Comparison of ENCODE assay signal across 10 mouse cellular contexts in the genomic region with DNA sequence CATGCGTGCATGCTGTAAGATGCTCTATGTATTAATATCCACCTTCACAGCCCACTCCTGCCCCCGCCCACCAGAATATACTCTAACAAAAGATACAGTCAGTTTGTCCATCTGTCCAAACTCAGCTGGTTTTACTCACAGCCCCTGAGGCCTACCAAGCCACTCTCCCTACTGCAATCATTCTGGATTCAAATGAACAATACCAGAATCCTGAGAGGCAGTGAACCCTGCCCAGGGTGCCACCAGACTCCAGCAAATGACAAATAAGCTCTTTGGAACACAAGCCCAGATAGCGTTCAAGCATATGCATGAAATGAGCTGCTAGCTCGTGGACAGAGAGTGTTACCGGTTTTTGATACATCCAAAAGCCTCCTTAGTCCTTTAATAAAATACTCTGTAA.
DNase-seq lines count a peak whose midpoint lies in the region; ATAC-seq and TF ChIP-seq lines count a peak whose summit lies in the region.
"Had no signal": no experiment of that assay in that cellular context is flagged by ENCODE, and none has a peak within 500 bp of the region (broad histone marks: within the 10 kb centered on the region; RNA-seq: fewer than 3 reads in every experiment).

No protein-coding gene starts in this region.

- peak overlapping the region; percentile 91 for H3K27ac ChIP-seq in forebrain, embryonic 10.5 days
- H3K27ac ChIP-seq in forebrain, embryonic 16.5 days (ENCODE audit: low read length): no peak overlapping the region; the same call in 1 of the 2 replicates
- peak overlapping the region; percentile 75 for H3K27ac ChIP-seq in forebrain, embryonic 12.5 days
- H3K27ac ChIP-seq in kidney, adult 2 months (ENCODE audit: insufficient read depth, low read depth, low read length): no peak overlapping the region
- peak overlapping the region; percentile 65 for H3K27ac ChIP-seq in midbrain, embryonic 16.5 days (ENCODE audit: low read length)

- H3K4me2 ChIP-seq in forebrain, embryonic 16.5 days (ENCODE audit: low read length): no peak overlapping the region
- no peak overlapping the region for H3K4me2 ChIP-seq in forebrain, embryonic 12.5 days
- H3K4me2 ChIP-seq in midbrain, embryonic 16.5 days (ENCODE audit: low read length): no peak overlapping the region
- H3K4me2 ChIP-seq: limb, embryonic 12.5 days had no signal

- DNase-seq in forebrain, embryonic 10.5 days (ENCODE audit: extremely low spot score, low spot score): no peak
- peak; percentile 72 for DNase-seq in kidney, adult 2 months
- no peak for DNase-seq in cerebellum, postnatal 4 days (ENCODE audit: low spot score in 2 of 2)
- no peak for DNase-seq in adrenal gland, postnatal 36 days
- DNase-seq: lung, adult 2 months had no signal

- H3K36me3 ChIP-seq in forebrain, embryonic 10.5 days (replicated peaks): peaks cover 40% of the 10 kb centered on the region
- no peaks in the 10 kb centered on the region for H3K36me3 ChIP-seq in forebrain, embryonic 16.5 days (ENCODE audit: control insufficient read depth, insufficient read depth)
- peaks cover 16% of the 10 kb centered on the region; the same call in 1 of the 2 replicates for H3K36me3 ChIP-seq in forebrain, embryonic 12.5 days (replicated peaks)
- H3K36me3 ChIP-seq in kidney, adult 2 months (ENCODE audit: control insufficient read depth, insufficient read depth, low read length): no peaks in the 10 kb centered on the region; the same call in 1 of the 2 replicates
- no peaks in the 10 kb centered on the region for H3K36me3 ChIP-seq in midbrain, embryonic 16.5 days (ENCODE audit: control insufficient read depth, insufficient read depth, low read length)

- 0 out of 2 replicates have a peak overlapping the region, but pooled peaks have one; percentile 14 for H3K4me3 ChIP-seq in forebrain, embryonic 10.5 days
- no peak overlapping the region for H3K4me3 ChIP-seq in forebrain, embryonic 16.5 days (replicated peaks; ENCODE audit: low read length)
- no peak overlapping the region for H3K4me3 ChIP-seq in forebrain, embryonic 12.5 days (replicated peaks)
- H3K4me3 ChIP-seq in kidney, adult 2 months (ENCODE audit: insufficient read depth, low read depth, low read length): no peak overlapping the region
- no peak overlapping the region for H3K4me3 ChIP-seq in midbrain, embryonic 16.5 days (ENCODE audit: low read depth, low read length)
- H3K4me3 ChIP-seq: limb, embryonic 12.5 days had no signal

- no peak for TF ChIP-seq POLR2A in kidney, adult 2 months (IDR thresholded peaks at IDR 0.05; ENCODE audit: low read depth, low read length)

- no peak for TF ChIP-seq CTCF in kidney, adult 2 months (conservative IDR thresholded peaks at IDR 0.05; ENCODE audit: insufficient read depth, insufficient read length, low read depth, low read length)

- no peaks in the 10 kb centered on the region for H3K27me3 ChIP-seq in forebrain, embryonic 10.5 days (ENCODE audit: poor library complexity, severe bottlenecking)
- H3K27me3 ChIP-seq in forebrain, embryonic 16.5 days (replicated peaks; ENCODE audit: control insufficient read depth, insufficient read depth, low read length): no peaks in the 10 kb centered on the region
- H3K27me3 ChIP-seq in forebrain, embryonic 12.5 days: no peaks in the 10 kb centered on the region
- H3K27me3 ChIP-seq in kidney, adult 2 months (replicated peaks; ENCODE audit: control insufficient read depth, insufficient read depth, low read length): no peaks in the 10 kb centered on the region
- no peaks in the 10 kb centered on the region for H3K27me3 ChIP-seq in midbrain, embryonic 16.5 days (ENCODE audit: control insufficient read depth, insufficient read depth, low read depth, low read length)
- H3K27me3 ChIP-seq: limb, embryonic 12.5 days had no signal

- no peaks in the 10 kb centered on the region for H3K9me3 ChIP-seq in forebrain, embryonic 10.5 days
- no peaks in the 10 kb centered on the region for H3K9me3 ChIP-seq in forebrain, embryonic 16.5 days (ENCODE audit: control insufficient read depth, low read length)
- no peaks in the 10 kb centered on the region for H3K9me3 ChIP-seq in forebrain, embryonic 12.5 days
- H3K9me3 ChIP-seq in midbrain, embryonic 16.5 days (replicated peaks; ENCODE audit: control insufficient read depth, low read length, poor library complexity, severe bottlenecking): no peaks in the 10 kb centered on the region
- H3K9me3 ChIP-seq: limb, embryonic 12.5 days had no signal

- no peak overlapping the region for H3K9ac ChIP-seq in forebrain, embryonic 16.5 days (replicated peaks; ENCODE audit: low read depth, low read length)
- H3K9ac ChIP-seq in forebrain, embryonic 12.5 days: peak overlapping the region; percentile 9; the same call in 1 of the 2 replicates
- H3K9ac ChIP-seq in midbrain, embryonic 16.5 days (ENCODE audit: low read depth, low read length): peak overlapping the region; percentile 35; the same call in 1 of the 2 replicates

- ATAC-seq in forebrain, embryonic 16.5 days: no peak
- ATAC-seq in forebrain, embryonic 12.5 days (ENCODE audit: low FRiP score): no peak
- no peak for ATAC-seq in midbrain, embryonic 16.5 days
- ATAC-seq in activated CD4-positive, CD25-positive, alpha-beta regulatory T cell, adult 4 months: no peak

- peaks cover 94% of the 10 kb centered on the region for H3K4me1 ChIP-seq in forebrain, embryonic 10.5 days
- peaks cover 69% of the 10 kb centered on the region for H3K4me1 ChIP-seq in forebrain, embryonic 16.5 days (replicated peaks; ENCODE audit: control insufficient read depth, insufficient read depth, low read length)
- peaks cover 91% of the 10 kb centered on the region for H3K4me1 ChIP-seq in forebrain, embryonic 12.5 days
- peaks cover 37% of the 10 kb centered on the region for H3K4me1 ChIP-seq in kidney, adult 2 months (ENCODE audit: control insufficient read depth, insufficient read depth, low read length)
- H3K4me1 ChIP-seq in midbrain, embryonic 16.5 days (ENCODE audit: control insufficient read depth, insufficient read depth, low read length): peaks cover 68% of the 10 kb centered on the region

- 70% methylated on average over 5 of the region's 5 CpGs for WGBS in forebrain, embryonic 10.5 days
- WGBS in forebrain, embryonic 16.5 days: 40% methylated on average over 5 of the region's 5 CpGs
- WGBS in forebrain, embryonic 12.5 days: 42% methylated on average over 5 of the region's 5 CpGs
- 54% methylated on average over 5 of the region's 5 CpGs for WGBS in kidney, adult 2 months
- 34% methylated on average over 5 of the region's 5 CpGs for WGBS in midbrain, embryonic 16.5 days

Comparison
In these comparisons a context has a peak if more than half of its experiments do, and no peak if none do; other contexts are left out.
1. H3K27ac ChIP-seq: peak in forebrain, embryonic 10.5 days (single experiment), forebrain, embryonic 12.5 days (single experiment) and midbrain, embryonic 16.5 days (single experiment); none in forebrain, embryonic 16.5 days (single experiment) and kidney, adult 2 months (single experiment).